8 mouse cellular contexts compared by ENCODE assay signal in the genomic region with DNA sequence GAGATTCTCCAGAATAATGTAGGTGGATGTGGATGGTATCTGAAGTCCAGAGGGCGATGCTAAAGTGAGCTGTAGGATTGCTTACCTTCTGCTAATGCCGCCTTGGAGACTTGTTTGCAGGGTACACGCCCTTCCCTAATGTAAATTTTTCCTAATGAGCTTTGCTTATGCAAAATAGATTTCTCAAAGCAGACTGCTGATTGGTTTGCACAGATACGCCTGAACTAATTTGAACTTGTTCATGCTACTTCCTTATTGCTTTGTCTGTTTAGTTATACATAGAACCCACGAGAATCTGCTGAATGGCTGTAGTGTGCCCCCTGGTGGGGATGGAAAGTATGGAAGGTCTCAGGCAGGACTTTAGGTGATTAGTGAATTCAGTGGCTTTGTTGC. TPM values are rescaled to one million over a fixed set of nuclear protein-coding genes. Genes with fewer than 3 reads are reported as not detected.
DNase-seq lines count a peak whose midpoint lies in the region; ATAC-seq and TF ChIP-seq lines count a peak whose summit lies in the region.

No protein-coding gene starts in this region.

- peak overlapping the region; percentile 18 for H3K4me2 ChIP-seq in liver, embryonic 14.5 days (ENCODE audit: low read depth)
- H3K4me2 ChIP-seq in stomach, postnatal 0 days (replicated peaks; ENCODE audit: low read depth), result no peak overlapping the region

- TF ChIP-seq EP300 in liver, embryonic 14.5 days (IDR thresholded peaks at IDR 0.05; ENCODE audit: low read depth), result no peak
- no peak for TF ChIP-seq EP300 in stomach, postnatal 0 days (optimal IDR thresholded peaks at IDR 0.05)

- peak; percentile 52 for ATAC-seq in liver, embryonic 14.5 days (ENCODE audit: insufficient read depth)
- ATAC-seq in stomach, postnatal 0 days (ENCODE audit: low FRiP score, low TSS enrichment), result peak; percentile 81

- H3K4me1 ChIP-seq in ES-E14 (ENCODE audit: control insufficient read depth in 2 of 2, insufficient read depth in 2 of 2, low read length in 2 of 2, poor library complexity in 1 of 2), result peaks cover 7 to 19% of the 10 kb centered on the region in 2 experiments
- peaks cover 19 to 22% of the 10 kb centered on the region in 2 experiments for H3K4me1 ChIP-seq in liver, embryonic 14.5 days (replicated peaks; ENCODE audit: control insufficient read depth in 2 of 2, insufficient read depth in 2 of 2, low read length in 1 of 2)
- no peaks in the 10 kb centered on the region for H3K4me1 ChIP-seq in stomach, postnatal 0 days (replicated peaks; ENCODE audit: control insufficient read depth, insufficient read depth)

- WGBS in liver, embryonic 14.5 days (ENCODE audit: insufficient replicate concordance), result 44% methylated on average over 5 of the region's 5 CpGs
- 54% methylated on average over 5 of the region's 5 CpGs for WGBS in stomach, postnatal 0 days

- peak; percentile 82 for TF ChIP-seq CTCF in liver, embryonic 14.5 days (IDR thresholded peaks at IDR 0.05; ENCODE audit: low read depth)
- peak; percentile 82 for TF ChIP-seq CTCF in stomach, postnatal 0 days (IDR thresholded peaks at IDR 0.05; ENCODE audit: low read depth)

- H3K36me3 ChIP-seq in ES-E14 (ENCODE audit: control insufficient read depth, insufficient read depth, low read length, poor library complexity, severe bottlenecking), result peaks cover 6% of the 10 kb centered on the region
- H3K36me3 ChIP-seq in liver, embryonic 14.5 days (replicated peaks; ENCODE audit: control insufficient read depth, insufficient read depth, low read depth), result peaks cover 10% of the 10 kb centered on the region
- peaks cover 6% of the 10 kb centered on the region for H3K36me3 ChIP-seq in stomach, postnatal 0 days (ENCODE audit: control insufficient read depth, insufficient read depth, low read length)

- H3K9ac ChIP-seq in ES-E14 (ENCODE audit: insufficient read depth, low read depth, low read length, poor library complexity, severe bottlenecking), result peak overlapping the region; percentile 67; the same call in 1 of the 2 replicates
- H3K9ac ChIP-seq in liver, embryonic 14.5 days (replicated peaks), result no peak overlapping the region
- H3K9ac ChIP-seq in stomach, postnatal 0 days (ENCODE audit: low read length), result no peak overlapping the region

- no peaks in the 10 kb centered on the region for H3K27me3 ChIP-seq in liver, embryonic 14.5 days (ENCODE audit: control insufficient read depth, insufficient read depth, low read length)
- no peaks in the 10 kb centered on the region for H3K27me3 ChIP-seq in stomach, postnatal 0 days (ENCODE audit: control insufficient read depth, insufficient read depth, low read length)

- H3K27ac ChIP-seq in ES-E14 (ENCODE audit: insufficient read depth, low read depth, low read length, poor library complexity, severe bottlenecking), result peak overlapping the region; percentile 72; the same call in 1 of the 2 replicates
- H3K27ac ChIP-seq in liver, embryonic 14.5 days, result no peak overlapping the region
- no peak overlapping the region for H3K27ac ChIP-seq in stomach, postnatal 0 days (replicated peaks)

- H3K9me3 ChIP-seq in ES-E14 (ENCODE audit: control insufficient read depth, insufficient read depth, low read depth, low read length), result no peaks in the 10 kb centered on the region
- no peaks in the 10 kb centered on the region for H3K9me3 ChIP-seq in liver, embryonic 14.5 days (ENCODE audit: control insufficient read depth, low read length)
- no peaks in the 10 kb centered on the region for H3K9me3 ChIP-seq in stomach, postnatal 0 days (ENCODE audit: control insufficient read depth, low read length)

- in situ Hi-C loops in ES-E14 (cut with MboI; ENCODE audit: low sequenced_read_pairs in 2 of 2, unreplicated experiment in 2 of 2), result loop anchor here in 1 of 2 experiments (10.0 kb wide), 1 partner anchor 131 kb away; no protein-coding TSS in a partner anchor

- DNase-seq in 3134 (ENCODE audit: extremely low read depth, insufficient read length, low spot score) (peak; percentile 69), ES-E14 (ENCODE audit: low read depth, low spot score) (peak; percentile 90)
- DNase-seq in cerebellum, postnatal 36 days, result peak; percentile 67 to 72
- DNase-seq in heart, adult 18-20 months, result peak; percentile 65 to 84
- DNase-seq in kidney, adult 11 months, result peak; percentile 42
- peak; percentile 58 to 73 (median 66) for DNase-seq in liver, embryonic 14.5 days (ENCODE audit: low read depth in 3 of 3, low spot score in 3 of 3)
- DNase-seq in natural killer cell, adult 2 months (ENCODE audit: low spot score in 2 of 2), result peak; percentile 68 to 80
- DNase-seq in stomach, postnatal 0 days (ENCODE audit: low spot score), result peak; percentile 78

- peak overlapping the region; percentile 4 to 52; a peak in 2 of 4 replicates for H3K4me3 ChIP-seq in ES-E14 (ENCODE audit: insufficient read depth in 1 of 2, low read depth in 1 of 2, low read length in 2 of 2, poor library complexity in 1 of 2, severe bottlenecking in 1 of 2)
- no peak overlapping the region for H3K4me3 ChIP-seq in liver, embryonic 14.5 days (ENCODE audit: insufficient read depth in 1 of 2, low read depth in 2 of 2, low read length in 2 of 2)
- no peak overlapping the region for H3K4me3 ChIP-seq in stomach, postnatal 0 days (ENCODE audit: low read depth, low read length)

TF ChIP-seq in ES-E14, 5 proteins besides CTCF, POLR2A, EP300 and RAD21:
- 0 out of 2 replicates have a peak, but pooled peaks have one; percentile 37 for TF ChIP-seq MAFK (IDR thresholded peaks at IDR 0.05; ENCODE audit: insufficient read depth, low read depth, low read length)
- peak; percentile 94 for TF ChIP-seq ZC3H11A (IDR thresholded peaks at IDR 0.05; ENCODE audit: borderline replicate concordance, low read depth, low read length)
- TF ChIP-seq CHD2 (IDR thresholded peaks at IDR 0.05; ENCODE audit: low read depth, low read length), result no peak

RNA-seq across cellular contexts. Expression of gene Atf7ip, which starts 49.6 kb away (rescaled TPM):
- 26.8 and 35.9 TPM in 2 replicates for total RNA-seq in ES-E14 (2012; rRNA removed)
- total RNA-seq in heart, adult 18-20 months (2021), result 10 to 100 TPM; 59.7 to 88.7 TPM
- polyA plus RNA-seq in liver, embryonic 14.5 days (2012; rRNA removed), result 5.8 and 7.2 TPM in 2 replicates
- polyA plus RNA-seq in liver, embryonic 14.5 days (2014; fragmentation: Nextera tagmentation; extraction: Ambion mirVana), result 14.2 TPM in 2 replicates
- polyA plus RNA-seq in stomach, postnatal 0 days (2015; fragmentation: Nextera tagmentation; extraction: Ambion mirVana), result 8.4 and 9.5 TPM in 2 replicates

Comparison
In these comparisons a context has a peak if more than half of its experiments do, and no peak if none do; other contexts are left out.
1. H3K4me3 ChIP-seq: peak in ES-E14 (2 of 2); none in liver, embryonic 14.5 days (0 of 2) and stomach, postnatal 0 days (single experiment).
2. Peak in every context shown above with its lines, with median percentiles within 50 percentile points of each other: DNase-seq.